Mouse (Mus musculus) right cerebral cortex, postnatal 4 days (tissue): ENCODE data around the gene Ccz1.
A peak's percentile ranks its signal among the peaks of the same experiment; 100 is the strongest.

Experiments used
- DNase-seq: peaks from one replicate; pipeline ENCODE4 v3.0.0-alpha.2; 2022

Ccz1 gene

GRCm38 (mm10) chr5:143993849-143994248 is 20.8 kb downstream of the Ccz1 start:
- DNase-seq = no peak

DNA sequence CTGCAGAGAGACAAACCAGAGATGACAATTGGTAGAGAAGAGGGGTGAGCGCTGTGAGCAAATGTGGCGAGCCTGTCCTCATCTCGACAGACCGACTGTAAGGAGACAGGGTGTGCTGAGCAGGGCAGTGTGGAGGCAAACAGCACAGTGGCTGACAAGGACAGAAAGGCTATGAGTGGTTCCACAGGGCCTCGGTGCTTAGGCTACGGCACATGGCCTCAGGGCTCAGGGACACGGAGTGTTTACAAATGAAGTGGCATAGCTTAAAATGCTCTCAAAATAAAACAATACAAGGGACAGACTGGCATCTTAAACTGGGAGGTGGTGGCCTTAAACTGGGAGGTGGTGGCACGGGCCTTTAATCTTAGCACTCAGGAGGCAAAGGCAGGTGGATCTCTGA is 21.4 kb downstream of the Ccz1 start:
- DNase-seq = no peak

DNA sequence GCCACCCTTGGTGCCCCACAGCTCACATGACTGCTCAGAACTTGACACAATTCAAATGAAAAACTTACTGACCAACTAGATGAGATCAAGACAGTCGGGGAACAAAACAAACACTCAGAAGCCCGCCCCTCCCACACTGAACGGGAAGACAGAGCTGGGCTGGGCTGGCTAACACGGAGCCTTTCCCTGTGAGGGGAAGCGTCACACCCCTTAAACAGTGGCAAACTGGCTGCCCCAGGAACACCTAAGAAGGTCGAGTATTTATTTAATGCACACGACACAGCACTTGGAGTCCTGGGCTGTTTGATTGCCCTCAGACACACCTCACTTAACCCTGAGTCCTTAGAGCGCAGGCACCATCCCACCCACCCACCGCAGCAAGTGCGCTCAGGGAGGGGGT is 22.0 kb downstream of the Ccz1 start:
- DNase-seq = no peak

DNA sequence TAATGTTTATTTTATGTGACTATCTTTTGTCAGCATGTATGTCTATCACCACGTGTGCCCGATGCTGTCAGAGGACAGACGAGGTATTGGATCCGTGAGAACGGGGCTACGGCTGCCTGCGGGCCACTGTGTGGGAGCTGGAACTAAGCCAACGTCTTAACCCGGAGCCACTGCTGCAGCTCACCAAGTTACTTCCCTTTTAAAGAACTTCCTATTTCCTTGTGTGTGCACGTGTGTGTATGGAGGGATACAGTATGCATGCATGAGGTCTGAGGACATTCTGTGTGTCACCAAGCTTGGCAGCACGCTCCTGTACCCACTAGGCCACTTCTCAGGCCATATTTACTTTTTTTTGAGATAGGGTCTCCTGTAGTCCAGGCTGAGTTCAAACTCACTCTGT is 24.6 kb downstream of the Ccz1 start:
- DNase-seq = no peak

DNA sequence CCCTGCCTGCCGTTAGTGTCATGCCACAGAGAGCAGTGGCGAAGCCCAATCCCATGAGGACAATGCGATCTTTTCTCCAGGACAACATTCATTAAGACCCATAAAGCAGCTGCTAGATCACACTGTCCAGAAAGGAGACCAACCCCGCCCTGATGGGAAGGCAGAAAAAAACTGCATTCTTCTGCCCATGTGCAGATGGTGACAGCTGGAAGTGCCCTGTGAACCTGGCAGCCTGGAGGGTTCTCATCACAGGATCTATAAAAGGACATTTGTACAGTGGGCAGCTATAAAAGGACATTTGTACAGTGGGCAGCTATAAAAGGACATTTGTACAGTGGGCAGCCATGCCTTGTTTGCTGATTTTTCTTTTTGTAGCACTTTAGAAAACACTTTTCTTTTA is 25.6 kb downstream of the Ccz1 start:
- DNase-seq = no peak

DNA sequence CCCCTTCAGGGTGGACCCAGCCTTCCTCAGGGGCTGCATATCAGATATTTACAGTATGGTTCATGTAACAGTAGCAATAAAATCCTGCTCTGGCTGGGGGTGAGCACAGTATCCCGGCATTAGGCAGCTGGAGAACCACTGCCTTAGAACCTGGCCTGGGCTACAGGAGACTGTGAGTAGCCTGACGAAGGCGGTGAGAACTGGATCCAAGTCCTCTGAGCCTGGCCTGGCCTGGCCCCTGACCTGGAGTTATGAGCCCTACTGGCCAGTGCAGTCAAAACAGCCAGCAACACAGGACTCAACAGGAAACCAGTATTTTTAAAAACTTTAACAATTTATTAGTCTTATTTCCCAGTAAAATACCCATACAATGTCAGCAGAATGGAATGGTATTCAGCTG is 27.1 kb downstream of the Ccz1 start:
- no peak for DNase-seq

GRCm38 (mm10) chr5:143985381-143985780 is 29.3 kb downstream of the Ccz1 start:
- DNase-seq = no peak

GRCm38 (mm10) chr5:143982361-143982760 is 32.3 kb downstream of the Ccz1 start:
- DNase-seq = no peak

- no peak for DNase-seq
Measured at GRCm38 (mm10) chr5:143980858-143981257, 33.8 kb downstream of the Ccz1 start.

DNA sequence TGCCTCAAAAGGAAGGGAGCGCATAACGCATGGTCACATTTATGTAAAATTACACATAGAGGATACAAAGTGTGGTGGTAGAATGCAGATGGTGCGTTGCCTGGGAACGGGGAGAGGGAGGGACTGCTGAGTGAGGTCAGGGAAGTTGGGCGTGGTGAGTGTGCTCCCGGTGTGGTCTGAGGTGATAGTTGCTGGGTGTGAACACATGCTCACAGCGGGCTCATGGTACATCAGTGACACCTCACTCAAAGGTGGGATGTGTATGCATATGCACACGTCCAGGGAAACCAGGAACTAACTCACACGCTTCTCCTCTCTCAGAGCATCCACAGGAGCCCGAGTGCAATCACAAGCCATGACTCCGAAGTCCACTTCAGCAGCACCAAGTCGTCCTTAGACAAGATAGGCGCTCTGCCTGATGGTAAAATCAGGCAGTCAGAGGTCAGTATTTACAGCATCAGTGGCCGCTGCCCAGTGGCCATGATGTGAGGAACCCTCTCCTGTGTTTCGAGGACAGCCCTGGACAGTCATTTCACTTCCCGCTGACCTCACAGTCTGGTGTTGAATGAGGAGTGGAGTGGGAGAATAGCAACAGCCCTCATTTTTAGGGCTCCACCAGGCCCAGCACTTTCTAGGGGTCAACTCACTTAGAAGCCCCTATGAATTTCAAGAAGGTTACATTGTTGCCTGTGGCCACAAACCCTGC is 37.8 kb downstream of the Ccz1 start:
- DNase-seq = no peak

DNA sequence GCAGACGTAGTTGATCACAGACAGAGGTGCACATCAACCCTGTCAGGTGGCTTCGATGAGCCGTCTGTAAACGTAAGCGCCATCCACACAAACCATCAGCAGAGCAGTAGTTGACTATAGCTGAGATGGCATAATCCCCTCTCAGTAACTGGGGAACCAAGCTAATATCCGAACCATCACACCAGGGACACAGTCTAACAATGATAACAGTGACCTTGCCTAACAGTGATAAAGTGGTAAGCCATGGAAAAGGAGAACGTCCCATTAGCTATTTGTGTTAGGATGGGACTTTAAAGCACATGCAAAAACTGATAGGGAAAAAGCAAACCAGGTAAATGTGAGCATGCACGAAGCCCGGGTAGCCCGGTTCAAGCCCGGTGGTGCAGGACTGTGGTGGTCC is 38.4 kb downstream of the Ccz1 start:
- DNase-seq = no peak

- DNase-seq = no peak
Measured at GRCm38 (mm10) chr5:143975631-143975933, 39.1 kb downstream of the Ccz1 start.

DNA sequence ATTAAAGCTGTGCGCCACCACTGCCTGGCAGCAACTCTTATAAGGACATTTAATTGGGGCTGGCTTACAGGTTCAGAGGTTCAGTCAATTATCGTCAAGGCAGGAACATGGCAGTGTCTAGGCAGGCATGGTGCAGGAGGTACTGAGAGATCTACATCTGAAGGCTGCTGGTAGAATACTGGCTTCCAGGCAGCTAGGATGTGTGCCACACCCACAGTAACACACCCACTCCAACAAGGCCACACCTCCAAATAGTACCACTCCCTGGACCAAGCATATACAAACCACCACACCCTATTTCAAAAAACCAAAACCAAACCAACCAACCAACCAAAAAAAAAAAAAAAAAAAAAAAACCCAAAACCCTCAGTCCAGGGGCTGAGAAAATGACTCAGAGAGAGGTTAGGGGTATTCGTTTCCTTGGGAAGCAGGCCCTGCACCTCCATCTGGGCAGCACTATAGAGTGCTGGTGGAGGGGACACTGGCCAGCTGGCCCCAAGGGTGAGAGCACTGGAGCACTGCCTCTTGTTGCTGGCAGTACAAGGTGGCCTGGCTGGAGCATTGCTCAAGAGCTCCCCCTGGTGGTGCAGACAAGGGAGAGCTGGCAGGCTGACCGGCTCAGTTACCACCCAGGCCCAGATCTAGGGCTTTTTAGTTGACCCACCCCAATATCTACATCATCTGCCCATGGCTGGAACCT is 39.6 kb downstream of the Ccz1 start:
- DNase-seq = peak; percentile 55

GRCm38 (mm10) chr5:143972628-143973027 is 42.0 kb downstream of the Ccz1 start:
- no peak for DNase-seq

DNA sequence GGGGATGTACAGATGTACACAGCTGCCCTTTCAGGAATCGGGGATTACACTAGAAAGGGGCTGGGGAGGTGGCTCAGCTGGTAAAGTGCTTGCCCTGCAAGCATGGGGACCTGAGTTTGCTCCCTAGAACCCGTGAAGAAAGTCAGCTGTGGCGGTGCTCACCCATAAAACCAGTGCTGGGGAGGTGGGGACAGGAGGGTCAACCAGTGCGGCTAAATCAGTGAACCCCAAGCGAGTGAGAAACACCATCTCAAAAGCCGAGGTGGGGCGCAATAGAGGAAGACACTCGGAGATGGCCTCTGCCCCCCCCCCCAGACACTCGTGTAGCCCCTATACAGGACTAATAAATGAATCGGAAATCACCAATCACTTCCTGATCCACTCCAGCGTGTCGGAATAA is 48.0 kb downstream of the Ccz1 start:
- DNase-seq = no peak

DNA sequence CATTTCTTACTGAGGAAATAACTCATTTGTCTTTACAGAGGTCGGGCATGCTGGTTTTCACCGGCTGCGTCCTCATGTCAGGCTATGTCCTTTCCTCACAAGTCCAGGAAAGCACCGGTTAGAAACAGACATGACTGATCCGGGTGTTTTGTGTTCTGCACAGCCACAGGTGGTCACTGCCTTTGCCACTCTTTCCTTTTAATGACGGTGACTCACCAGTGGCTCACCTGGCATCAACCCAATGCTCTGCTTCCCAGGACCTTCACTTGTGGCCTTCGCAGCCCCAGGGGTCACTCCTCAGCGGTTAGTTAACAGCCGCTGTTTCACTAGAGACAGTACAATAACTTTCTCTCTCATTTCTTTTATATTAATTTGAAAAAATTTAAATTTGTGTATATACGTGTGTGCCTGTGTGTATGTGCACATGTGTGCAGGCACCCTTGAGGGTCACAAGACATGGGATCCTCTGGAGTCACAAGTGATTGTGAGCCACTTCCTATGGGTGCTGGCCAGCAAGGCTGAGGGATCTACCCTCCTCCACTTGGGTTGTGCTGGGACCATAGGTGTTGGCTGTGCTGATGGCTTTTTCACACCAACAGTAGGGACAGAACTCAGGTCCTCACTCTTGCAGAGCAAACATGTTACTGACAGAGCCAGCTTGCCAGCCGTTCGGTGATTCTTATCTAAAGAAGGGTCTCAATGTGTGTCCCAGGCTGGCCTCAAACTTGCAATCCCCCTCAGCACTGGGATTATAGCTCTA is 48.9 kb downstream of the Ccz1 start:
- DNase-seq = no peak

DNA sequence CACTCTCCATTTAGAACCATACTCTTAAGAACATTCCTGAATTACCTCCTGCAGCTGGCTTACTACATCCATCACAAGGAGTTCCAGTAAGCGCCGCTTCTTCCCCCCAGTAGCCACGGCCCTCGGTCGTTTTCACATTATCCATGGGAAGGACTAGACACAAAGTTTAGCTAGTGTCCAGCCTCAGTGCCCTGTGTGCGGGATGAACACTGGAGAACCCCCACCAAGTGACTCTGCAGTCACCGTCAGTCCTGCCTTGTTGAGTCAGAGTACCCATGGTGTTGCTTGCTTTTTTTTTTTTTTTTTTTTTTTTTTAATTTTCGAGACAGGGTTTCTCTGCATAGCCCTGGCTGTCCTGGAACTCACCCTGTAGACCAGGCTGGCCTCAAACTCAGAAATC is 53.5 kb downstream of the Ccz1 start:
- DNase-seq = no peak

GRCm38 (mm10) chr5:143959551-143959950 is 55.1 kb downstream of the Ccz1 start:
- DNase-seq = no peak

GRCm38 (mm10) chr5:143957101-143957500 is 57.6 kb downstream of the Ccz1 start:
- DNase-seq = no peak

DNA sequence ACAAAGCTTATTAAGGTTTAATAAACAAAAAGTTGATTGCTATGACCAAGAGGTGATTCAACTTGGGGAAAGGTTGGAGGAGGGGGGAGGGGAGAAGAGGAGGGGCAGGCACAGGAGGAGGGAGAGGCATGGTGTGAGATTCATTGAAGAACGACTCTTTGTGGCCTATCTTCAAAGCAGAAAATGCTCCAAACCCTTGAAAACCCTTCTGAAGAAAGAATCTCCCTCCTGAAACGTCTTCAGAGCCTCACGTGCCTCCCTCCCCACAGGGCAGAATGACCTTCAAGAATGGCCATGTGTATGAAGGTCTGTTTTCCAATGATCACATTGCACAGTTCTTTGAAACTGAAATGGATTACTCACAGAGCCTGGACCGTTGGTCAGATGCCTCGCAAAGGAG is 64.7 kb downstream of the Ccz1 start:
- DNase-seq = no peak

DNA sequence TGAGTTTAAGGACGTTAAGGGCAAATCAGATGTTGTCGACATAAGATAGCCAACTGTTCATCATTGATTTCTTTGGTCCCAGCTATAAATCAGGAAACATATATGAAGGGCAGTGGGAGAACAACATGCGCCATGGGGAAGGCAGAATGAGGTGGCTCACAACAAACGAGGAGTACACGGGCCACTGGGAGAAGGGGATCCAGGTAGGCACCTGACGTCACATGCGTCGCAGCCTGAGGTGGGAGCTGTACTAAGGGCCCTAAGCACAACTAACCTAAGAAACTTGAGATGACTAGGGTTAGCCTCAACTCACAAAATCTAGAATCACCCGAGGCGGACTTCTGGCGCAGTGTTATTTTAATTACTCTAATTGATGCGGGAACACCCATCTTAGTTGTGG is 66.3 kb downstream of the Ccz1 start:
- no peak for DNase-seq

DNA sequence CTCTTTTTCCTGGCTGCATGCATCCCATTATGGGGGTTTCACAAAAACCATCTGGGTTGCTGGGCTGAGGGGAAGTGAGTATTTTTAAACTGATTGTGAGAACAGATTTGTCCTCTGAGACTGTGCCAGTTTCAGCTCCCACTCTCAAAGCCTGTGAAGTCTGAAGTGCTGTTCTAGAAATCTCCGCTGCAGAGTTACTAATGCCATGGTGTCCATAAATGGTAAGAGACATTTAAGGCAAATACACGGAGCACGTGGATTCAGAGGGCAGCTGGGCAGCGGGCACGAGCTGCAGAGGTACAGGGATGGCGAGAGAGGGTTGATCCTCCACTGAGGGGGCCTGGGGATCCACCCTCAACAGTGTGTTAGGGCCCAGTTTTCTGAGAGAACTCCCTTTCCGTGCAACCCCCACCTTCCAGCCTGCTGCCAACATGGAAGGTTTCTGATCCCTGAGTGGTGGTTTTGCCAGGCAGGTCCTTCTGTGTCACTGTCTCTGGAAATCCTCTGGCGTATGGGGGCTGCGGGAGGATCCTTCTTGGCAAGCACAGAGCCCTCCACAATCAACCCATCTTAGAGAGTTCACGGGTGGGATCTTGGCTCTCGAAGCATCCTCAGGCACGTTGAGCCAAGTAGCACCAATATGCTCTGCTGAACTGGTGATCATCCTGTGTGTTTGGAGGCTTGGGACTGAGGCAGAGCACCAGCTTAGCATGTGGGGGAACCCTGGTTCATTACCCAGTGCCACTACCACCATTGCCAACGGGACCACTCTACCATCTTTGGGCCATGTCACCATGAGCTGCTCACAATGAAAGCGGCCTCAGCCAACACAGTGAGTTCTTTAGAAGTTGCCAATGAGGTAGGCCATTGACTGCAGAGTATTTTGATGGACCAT is 71.2 kb downstream of the Ccz1 start:
- DNase-seq = peak; percentile 45

- no peak for DNase-seq
Measured at GRCm38 (mm10) chr5:143941588-143941987, 73.1 kb downstream of the Ccz1 start.
